Comparison of ENCODE assay signal across 8 mouse cellular contexts in genomic region chr3:22074591-22075294, GRCm38 (mm10). TPM values are rescaled to one million over a fixed set of nuclear protein-coding genes. Genes with fewer than 3 reads are reported as not detected.
DNase-seq lines count a peak whose midpoint lies in the region; ATAC-seq and TF ChIP-seq lines count a peak whose summit lies in the region.

No protein-coding gene starts in this region.

- H3K9me3 ChIP-seq in embryonic facial prominence, embryonic 14.5 days (ENCODE audit: control insufficient read depth, low read length): no peaks in the 10 kb centered on the region
- no peaks in the 10 kb centered on the region for H3K9me3 ChIP-seq in hindbrain, embryonic 11.5 days (ENCODE audit: control insufficient read depth, low read length)
- H3K9me3 ChIP-seq in limb, embryonic 14.5 days (ENCODE audit: control insufficient read depth, low read length): no peaks in the 10 kb centered on the region
- H3K9me3 ChIP-seq in midbrain, embryonic 14.5 days (ENCODE audit: control insufficient read depth, low read length): no peaks in the 10 kb centered on the region

- peaks cover 29% of the 10 kb centered on the region for H3K4me1 ChIP-seq in embryonic facial prominence, embryonic 14.5 days (ENCODE audit: control insufficient read depth, insufficient read depth, low read length)
- no peaks in the 10 kb centered on the region; the same call in 1 of the 2 replicates for H3K4me1 ChIP-seq in hindbrain, embryonic 11.5 days (replicated peaks; ENCODE audit: control insufficient read depth, insufficient read depth, low read length)
- peaks cover 22% of the 10 kb centered on the region for H3K4me1 ChIP-seq in limb, embryonic 14.5 days (ENCODE audit: control insufficient read depth, insufficient read depth, low read length)
- peaks cover 29% of the 10 kb centered on the region for H3K4me1 ChIP-seq in midbrain, embryonic 14.5 days (ENCODE audit: control insufficient read depth, insufficient read depth, low read length)

- no peaks in the 10 kb centered on the region for H3K27me3 ChIP-seq in embryonic facial prominence, embryonic 14.5 days (replicated peaks; ENCODE audit: control insufficient read depth, insufficient read depth, low read length)
- H3K27me3 ChIP-seq in hindbrain, embryonic 11.5 days (ENCODE audit: control insufficient read depth, insufficient read depth, low read length): no peaks in the 10 kb centered on the region
- no peaks in the 10 kb centered on the region for H3K27me3 ChIP-seq in limb, embryonic 14.5 days (ENCODE audit: control insufficient read depth, insufficient read depth, low read length)
- no peaks in the 10 kb centered on the region for H3K27me3 ChIP-seq in midbrain, embryonic 14.5 days (ENCODE audit: control insufficient read depth, insufficient read depth, low read length)

- H3K4me3 ChIP-seq in embryonic facial prominence, embryonic 14.5 days (ENCODE audit: low read depth, low read length): peak overlapping the region; percentile 93
- H3K4me3 ChIP-seq in hindbrain, embryonic 11.5 days (ENCODE audit: low read depth, low read length): peak overlapping the region; percentile 94
- H3K4me3 ChIP-seq in limb, embryonic 14.5 days (replicated peaks; ENCODE audit: low read length): peak overlapping the region; percentile 88
- H3K4me3 ChIP-seq in midbrain, embryonic 14.5 days (replicated peaks; ENCODE audit: low read depth, low read length): peak overlapping the region; percentile 89

- 30% methylated on average over 11 of the region's 11 CpGs for WGBS in embryonic facial prominence, embryonic 14.5 days
- WGBS in hindbrain, embryonic 11.5 days: 20% methylated on average over 11 of the region's 11 CpGs
- 36% methylated on average over 11 of the region's 11 CpGs for WGBS in limb, embryonic 14.5 days
- WGBS in midbrain, embryonic 14.5 days: 23% methylated on average over 11 of the region's 11 CpGs

- DNase-seq in testis, postnatal 14 days (ENCODE audit: low spot score): peak; percentile 57
- no peak for DNase-seq in testis, postnatal 10 days (ENCODE audit: low spot score)
- peak; percentile 61 for DNase-seq in embryonic facial prominence, embryonic 14.5 days (ENCODE audit: low spot score)
- DNase-seq in hindbrain, embryonic 11.5 days (ENCODE audit: low spot score): peak; percentile 46
- no peak for DNase-seq in limb, embryonic 14.5 days (ENCODE audit: low spot score)
- peak; percentile 37 for DNase-seq in midbrain, embryonic 14.5 days
- DNase-seq in right cerebral cortex, adult 2 months (ENCODE audit: low spot score in 2 of 2): no peak
- no peak for DNase-seq in frontal cortex, postnatal 25 days (ENCODE audit: low spot score in 2 of 2)

- H3K4me2 ChIP-seq in embryonic facial prominence, embryonic 14.5 days (ENCODE audit: low read depth, low read length): peak overlapping the region; percentile 73
- H3K4me2 ChIP-seq in hindbrain, embryonic 11.5 days (replicated peaks; ENCODE audit: low read depth, low read length): peak overlapping the region; percentile 76
- H3K4me2 ChIP-seq in limb, embryonic 14.5 days (replicated peaks; ENCODE audit: low read depth, low read length, severe bottlenecking): peak overlapping the region; percentile 61
- H3K4me2 ChIP-seq in midbrain, embryonic 14.5 days (ENCODE audit: low read length): peak overlapping the region; percentile 77

- no peak for TF ChIP-seq POLR2A in limb, embryonic 14.5 days (IDR thresholded peaks at IDR 0.05; ENCODE audit: borderline replicate concordance, extremely low read depth, insufficient read depth, insufficient read length)

- H3K36me3 ChIP-seq in embryonic facial prominence, embryonic 14.5 days (ENCODE audit: control insufficient read depth, insufficient read depth, low read length): 0 out of 2 replicates have a peak, but pooled peaks cover 5% of the 10 kb centered on the region
- no peaks in the 10 kb centered on the region for H3K36me3 ChIP-seq in hindbrain, embryonic 11.5 days (ENCODE audit: control insufficient read depth, insufficient read depth, low read length)
- peaks cover 4% of the 10 kb centered on the region for H3K36me3 ChIP-seq in limb, embryonic 14.5 days (ENCODE audit: control insufficient read depth, insufficient read depth, low read length)
- no peaks in the 10 kb centered on the region for H3K36me3 ChIP-seq in midbrain, embryonic 14.5 days (ENCODE audit: control insufficient read depth, insufficient read depth, low read length)

- H3K27ac ChIP-seq in embryonic facial prominence, embryonic 14.5 days (replicated peaks; ENCODE audit: low read depth, low read length): peak overlapping the region; percentile 99; the same call in 1 of the 2 replicates
- H3K27ac ChIP-seq in hindbrain, embryonic 11.5 days (ENCODE audit: low read depth, low read length): no peak overlapping the region
- H3K27ac ChIP-seq in limb, embryonic 14.5 days (replicated peaks; ENCODE audit: low read depth, low read length): no peak overlapping the region
- H3K27ac ChIP-seq in midbrain, embryonic 14.5 days (replicated peaks; ENCODE audit: low read depth, low read length): no peak overlapping the region

- no peak overlapping the region for H3K9ac ChIP-seq in embryonic facial prominence, embryonic 14.5 days (ENCODE audit: low read depth, low read length)
- H3K9ac ChIP-seq in hindbrain, embryonic 11.5 days (ENCODE audit: low read depth, low read length): no peak overlapping the region; the same call in 1 of the 2 replicates
- no peak overlapping the region for H3K9ac ChIP-seq in limb, embryonic 14.5 days (ENCODE audit: low read depth, low read length, severe bottlenecking)
- H3K9ac ChIP-seq in midbrain, embryonic 14.5 days (replicated peaks; ENCODE audit: low read length): peak overlapping the region; percentile 72; the same call in 1 of the 2 replicates

- ATAC-seq in embryonic facial prominence, embryonic 14.5 days (ENCODE audit: low read depth): no peak
- ATAC-seq in hindbrain, embryonic 11.5 days (ENCODE audit: low FRiP score): no peak
- no peak for ATAC-seq in limb, embryonic 14.5 days (ENCODE audit: low FRiP score, low read depth)
- no peak for ATAC-seq in midbrain, embryonic 14.5 days (ENCODE audit: low FRiP score, low TSS enrichment)

RNA-seq across cellular contexts. Expression of gene Tbl1xr1, which starts 1.7 kb away (rescaled TPM):
- polyA plus RNA-seq in embryonic facial prominence, embryonic 14.5 days (2014; fragmentation: Nextera tagmentation; extraction: Ambion mirVana): 20.8 and 23.2 TPM in 2 replicates
- 24.1 and 35.8 TPM in 2 replicates for polyA plus RNA-seq in hindbrain, embryonic 11.5 days (2014; fragmentation: Nextera tagmentation; extraction: Ambion mirVana)
- 27.8 and 29.5 TPM in 2 replicates for polyA plus RNA-seq in limb, embryonic 14.5 days (2012; rRNA removed)
- 26.6 and 27.0 TPM in 2 replicates for polyA plus RNA-seq in limb, embryonic 14.5 days (2014; fragmentation: Nextera tagmentation; extraction: Ambion mirVana)
- 25.3 and 26.2 TPM in 2 replicates for polyA plus RNA-seq in midbrain, embryonic 14.5 days (2014; fragmentation: Nextera tagmentation; extraction: Ambion mirVana)

Comparison
In these comparisons a context has a peak if more than half of its experiments do, and no peak if none do; other contexts are left out.
1. DNase-seq: peak in testis, postnatal 14 days (single experiment), embryonic facial prominence, embryonic 14.5 days (single experiment), hindbrain, embryonic 11.5 days (single experiment) and midbrain, embryonic 14.5 days (single experiment); none in testis, postnatal 10 days (single experiment), limb, embryonic 14.5 days (single experiment), right cerebral cortex, adult 2 months (0 of 2) and frontal cortex, postnatal 25 days (0 of 2).
2. Peak in every context shown above with its lines, with median percentiles within 50 percentile points of each other: H3K4me2 ChIP-seq and H3K4me3 ChIP-seq.